Mouse (Mus musculus) kidney, postnatal 0 days (tissue): Measurements from ENCODE around the gene Fzr1. TPM values are rescaled to one million over a fixed set of nuclear protein-coding genes. Genes with fewer than 3 reads are reported as not detected.

Experiments
- ATAC-seq: fragments of 200-750 bp; cut with Nextera tagmentation; replicated peaks from 2 replicates; pipeline ENCODE4 v1.8.0; 2017; ENCODE audit warnings: low read depth, moderate number of reproducible peaks, moderate TSS enrichment, moderate library complexity; ENCODE audit not compliant: low FRiP score
- DNase-seq: peaks from one replicate; pipeline ENCODE4 v3.0.0-alpha.2; 2016; ENCODE audit warnings: low spot score
- H3K27ac ChIP-seq: fragments of 300-500 bp; sonication (generic); 2 replicates; pipeline ENCODE4 v1.5.1; 2014; ENCODE audit warnings: mild to moderate bottlenecking
- H3K27me3 ChIP-seq: fragments of 300-500 bp; sonication (generic); 2 replicates; pipeline ENCODE4 v1.6.1; 2014; ENCODE audit warnings: low read length, mixed read lengths; ENCODE audit not compliant: insufficient read depth
- H3K36me3 ChIP-seq: fragments of 300-500 bp; sonication (generic); 2 replicates; pipeline ENCODE4 v1.6.1; 2014; ENCODE audit warnings: low read length, mixed read lengths; ENCODE audit not compliant: insufficient read depth
- H3K4me1 ChIP-seq: fragments of 300-500 bp; sonication (generic); replicated peaks from 2 replicates; pipeline ENCODE4 v1.6.1; 2014; ENCODE audit warnings: antibody characterized with exemption, low read length, mixed read lengths; ENCODE audit not compliant: insufficient read depth
- H3K4me2 ChIP-seq: fragments of 300-500 bp; sonication (generic); 2 replicates; pipeline ENCODE4 v1.6.1; 2014; ENCODE audit warnings: mild to moderate bottlenecking, low read length, moderate library complexity, mixed read lengths
- H3K4me3 ChIP-seq: fragments of 300-500 bp; sonication (generic); replicated peaks from 2 replicates; pipeline ENCODE4 v1.5.1; 2014; ENCODE audit warnings: low read depth, low read length
- H3K9ac ChIP-seq: fragments of 300-500 bp; sonication (generic); 2 replicates; pipeline ENCODE4 v1.6.1; 2014; ENCODE audit warnings: low read depth, low read length
- H3K9me3 ChIP-seq: fragments of 300-500 bp; sonication (generic); replicated peaks from 2 replicates; pipeline ENCODE4 v1.6.1; 2016; ENCODE audit warnings: low read length, inconsistent platforms, mixed read lengths
- CTCF ChIP-seq: IDR thresholded peaks from 2 replicates; pipeline ENCODE4 v1.5.1; 2016; ENCODE audit warnings: antibody characterized with exemption, low read depth, mild to moderate bottlenecking, moderate library complexity
- WGBS: fragments of 180-500 bp; shearing (Covaris S2); extraction: QIAGEN DNeasy Blood & Tissue Kit; methylation state at CpG from one replicate; pipeline ENCODE4 v1.1.7; 2014; 5-methylcytosine and 5-hydroxymethylcytosine counted together
- polyA plus RNA-seq: library from polyadenylated mRNA; unstranded; fragments of >200 nt; fragmentation: Nextera tagmentation; extraction: Ambion mirVana; gene quantifications from 2 replicates; pipeline ENCODE4 v1.2.1, GENCODE M21; 2015

Fzr1 gene
- polyA plus RNA-seq, 1 experiment from 2014 or later = 70.6 TPM

DNA sequence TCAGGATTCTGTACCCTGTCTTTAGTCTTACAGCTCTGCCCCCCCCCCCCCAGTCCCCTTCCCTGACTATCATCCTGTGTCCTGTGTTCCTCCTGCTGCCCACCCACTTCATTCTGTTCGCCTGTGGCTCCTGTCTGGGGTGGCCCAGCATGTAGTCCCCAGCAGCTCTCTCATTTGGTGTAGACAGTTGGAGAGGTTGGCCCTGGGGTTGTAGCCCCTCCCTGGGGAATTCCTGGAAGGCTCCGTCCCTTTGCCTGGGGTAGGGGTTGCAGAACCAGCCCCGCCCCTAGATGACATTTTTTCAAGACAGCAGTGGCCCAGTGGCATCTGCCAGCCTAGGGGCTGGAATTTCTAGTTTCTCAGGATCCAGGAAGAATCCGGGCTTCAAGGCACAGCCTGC lies 20.1 kb downstream of the Fzr1 start:
- no peak for TF ChIP-seq CTCF
- Histone ChIP-seq H3K4me1 (peaks cover 16% of the 10 kb centered on the region; the same call in 1 of the 2 replicates), H3K4me2 (peak overlapping the region; percentile 99), H3K4me3 (peak overlapping the region; percentile 64), H3K36me3 (no peaks in the 10 kb centered on the region), H3K27ac (no peak overlapping the region; the same call in 1 of the 2 replicates), H3K9me3 (no peaks in the 10 kb centered on the region), H3K27me3 (no peaks in the 10 kb centered on the region), H3K9ac (peak overlapping the region; percentile 78)
- 39% methylated on average over 4 of the region's 4 CpGs for WGBS
- DNase-seq (no peak), ATAC-seq (no peak)

DNA sequence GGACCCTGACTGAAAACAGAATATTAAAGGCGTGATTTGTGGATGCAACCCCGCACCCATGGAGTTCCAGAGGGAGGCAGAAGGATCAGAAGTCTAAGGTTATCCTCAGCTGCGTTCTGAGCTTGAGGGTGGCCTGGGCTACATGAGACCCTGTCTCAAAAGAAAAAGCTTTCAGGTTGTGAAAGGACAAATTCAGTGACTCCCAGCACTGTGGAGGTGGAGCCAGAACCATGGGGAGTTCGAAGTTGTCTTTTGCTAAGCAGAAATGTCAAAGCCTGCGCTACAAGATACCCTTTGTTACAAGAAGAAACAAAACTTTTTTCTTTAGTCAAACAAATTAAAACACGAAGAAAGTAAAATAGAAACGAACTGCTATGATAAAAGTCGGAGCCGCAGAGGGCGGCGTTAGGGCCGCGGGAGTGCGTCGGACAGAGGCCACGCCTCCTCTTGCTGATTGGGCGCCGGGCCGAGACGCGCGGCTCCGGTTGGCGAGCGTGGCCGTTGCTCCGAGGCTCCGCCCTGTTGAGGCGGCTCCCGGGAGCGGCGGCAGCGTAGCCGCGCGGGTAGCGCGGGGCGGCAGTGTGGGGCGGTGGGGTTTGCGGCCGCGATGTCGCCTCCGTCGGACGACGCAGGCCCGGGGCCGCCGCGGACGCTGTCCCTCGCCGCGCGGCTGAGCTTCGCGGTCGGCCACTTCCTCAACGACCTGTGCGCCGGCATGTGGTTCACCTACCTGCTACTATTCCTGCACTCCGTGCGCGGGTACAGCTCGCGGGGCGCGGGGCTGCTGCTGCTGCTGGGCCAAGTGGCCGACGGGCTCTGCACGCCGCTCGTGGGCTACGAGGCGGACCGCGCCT lies 21.1 kb downstream of the Fzr1 start, which contains the start of gene Mfsd12:
Mfsd12 (plus strand) TSS at position 501 of the 854 bp plus-strand sequence.
- H3K36me3 ChIP-seq = no peaks in the 10 kb centered on the region
- 2% methylated on average over 79 of the region's 79 CpGs for WGBS
- peaks cover 16% of the 10 kb centered on the region; the same call in 1 of the 2 replicates for H3K4me1 ChIP-seq
- DNase-seq (peak; percentile 91), ATAC-seq (peak; percentile 71)
- H3K4me3 ChIP-seq = peak within 1 kb of the TSS; percentile 64
- no peak for TF ChIP-seq CTCF
- H3K9me3 ChIP-seq = no peaks in the 10 kb centered on the region
- peak within 1 kb of the TSS; percentile 99 for H3K4me2 ChIP-seq
- H3K27ac ChIP-seq = no peak within 1 kb of the TSS
- H3K9ac ChIP-seq = peak within 1 kb of the TSS; percentile 78
- no peaks in the 10 kb centered on the region for H3K27me3 ChIP-seq

DNA sequence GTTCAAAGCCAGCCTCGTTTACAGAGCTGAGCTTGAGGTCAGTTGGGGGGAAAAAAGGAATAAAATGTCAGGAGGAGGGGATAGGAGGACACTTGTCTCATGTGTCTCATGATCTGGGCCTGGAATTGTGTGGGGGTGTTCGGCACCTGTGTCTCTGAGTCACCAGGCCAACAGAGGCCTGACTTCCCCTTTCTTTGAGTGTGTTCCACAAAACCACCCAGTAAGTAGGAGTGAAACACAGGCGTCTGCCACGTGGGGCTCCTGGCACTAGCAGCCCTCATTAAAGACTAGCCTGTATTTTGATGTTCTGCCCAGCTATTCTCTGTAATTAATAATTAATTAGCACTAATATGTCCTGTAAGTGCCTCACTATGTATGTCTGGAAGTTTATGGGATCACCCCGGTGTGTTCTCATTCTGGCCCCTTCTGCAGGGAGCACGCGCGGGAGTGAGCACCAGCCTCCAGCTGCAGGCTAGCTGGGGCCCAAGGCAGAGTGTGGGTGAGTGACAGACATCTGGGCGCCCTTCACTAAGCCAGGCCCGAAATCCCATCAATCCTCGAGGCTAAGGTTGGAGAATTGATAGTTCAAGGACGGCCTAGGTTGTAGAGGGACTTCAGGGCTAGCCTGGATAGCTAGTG lies 21.8 kb downstream of the Fzr1 start:
- DNase-seq (no peak), ATAC-seq (no peak)
- peak overlapping the region; percentile 36; the same call in 1 of the 2 replicates for H3K9ac ChIP-seq
- no peaks in the 10 kb centered on the region for H3K36me3 ChIP-seq
- H3K27ac ChIP-seq = no peak overlapping the region
- WGBS = 45% methylated on average over 12 of the region's 12 CpGs
- H3K4me2 ChIP-seq = peak overlapping the region; percentile 99
- no peak overlapping the region; the same call in 1 of the 2 replicates for H3K4me3 ChIP-seq
- H3K27me3 ChIP-seq = no peaks in the 10 kb centered on the region
- no peaks in the 10 kb centered on the region for H3K9me3 ChIP-seq
- peaks cover 16% of the 10 kb centered on the region; the same call in 1 of the 2 replicates for H3K4me1 ChIP-seq
- no peak for TF ChIP-seq CTCF

DNA sequence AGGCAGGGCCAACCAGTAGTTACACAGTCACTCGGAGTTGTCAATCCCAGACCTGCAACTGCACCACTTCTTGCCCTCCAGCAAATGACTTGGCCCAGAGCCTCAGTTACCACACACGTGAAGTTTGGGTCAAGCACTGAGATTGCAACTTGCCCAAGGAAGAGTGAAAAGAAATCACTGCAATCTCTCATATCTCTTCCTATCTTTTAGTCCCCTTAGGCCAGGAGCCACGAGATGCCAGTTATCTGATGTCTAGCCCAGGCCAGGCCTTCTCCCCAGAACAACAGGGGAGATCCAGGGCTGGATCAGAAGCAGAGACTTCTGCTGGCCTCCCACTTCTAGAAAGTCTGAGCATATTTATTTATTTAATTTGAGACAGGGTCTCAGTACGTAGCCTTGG lies 22.8 kb downstream of the Fzr1 start:
- Histone ChIP-seq H3K9me3 (no peaks in the 10 kb centered on the region), H3K27me3 (no peaks in the 10 kb centered on the region), H3K4me3 (no peak overlapping the region), H3K4me1 (peaks cover 16% of the 10 kb centered on the region; the same call in 1 of the 2 replicates), H3K9ac (no peak overlapping the region), H3K27ac (no peak overlapping the region), H3K4me2 (no peak overlapping the region), H3K36me3 (no peaks in the 10 kb centered on the region)
- TF ChIP-seq CTCF = no peak
- 85% methylated on average over 4 of the region's 4 CpGs for WGBS
- DNase-seq = no peak
- ATAC-seq = no peak

DNA sequence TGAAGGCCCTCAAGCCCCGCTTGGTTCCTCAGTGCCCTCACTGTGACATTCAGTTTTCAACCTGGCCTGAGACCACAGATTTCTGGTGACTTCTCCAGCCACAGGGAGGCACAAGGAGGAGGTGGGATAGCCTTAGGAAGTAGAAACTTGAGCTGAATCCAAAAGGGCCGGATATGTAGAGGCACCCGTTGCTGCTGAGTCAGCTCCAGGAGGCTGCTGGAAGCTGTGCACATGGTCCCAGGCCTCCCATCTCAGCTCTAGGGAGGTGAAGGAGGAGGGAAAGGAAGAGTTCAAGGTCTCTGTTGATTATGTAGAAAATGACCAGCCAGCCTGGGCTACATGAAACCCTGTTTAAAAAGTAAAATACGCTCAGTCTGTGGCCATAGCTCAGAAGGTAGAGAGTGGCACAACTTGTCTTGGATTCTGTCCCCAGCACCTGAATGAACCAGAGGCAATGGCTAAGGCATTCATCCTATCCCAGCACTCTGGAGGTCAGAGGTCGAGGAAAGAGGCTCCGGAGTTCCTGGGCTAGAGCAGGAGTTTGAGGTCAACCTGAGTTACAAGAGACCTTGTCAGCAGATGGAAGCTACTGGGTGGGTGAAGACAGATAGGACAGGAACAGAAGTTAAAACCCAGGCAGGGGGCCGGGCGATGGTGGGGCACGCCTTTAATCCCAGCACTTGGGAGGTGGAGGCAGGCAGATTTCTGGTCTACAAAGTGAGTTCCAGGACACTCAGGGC lies 23.4 kb downstream of the Fzr1 start:
- ATAC-seq = no peak
- peaks cover 16% of the 10 kb centered on the region; the same call in 1 of the 2 replicates for H3K4me1 ChIP-seq
- no peak overlapping the region for H3K4me2 ChIP-seq
- TF ChIP-seq CTCF = no peak
- no peak overlapping the region for H3K27ac ChIP-seq
- no peak overlapping the region for H3K4me3 ChIP-seq
- DNase-seq = no peak
- H3K9ac ChIP-seq = no peak overlapping the region
- no peaks in the 10 kb centered on the region for H3K36me3 ChIP-seq
- H3K27me3 ChIP-seq = no peaks in the 10 kb centered on the region
- H3K9me3 ChIP-seq = no peaks in the 10 kb centered on the region
- WGBS = 70% methylated on average over 9 of the region's 9 CpGs
